Mouse (Mus musculus) testis, adult 10 weeks (tissue): ENCODE data around the gene Heatr5a. TPM values are rescaled to one million over a fixed set of nuclear protein-coding genes. Genes with fewer than 3 reads are reported as not detected.

Source experiments
- polyA plus RNA-seq: library from polyadenylated mRNA; stranded (reverse); fragments of 350-450 nt; fragmentation: Illumina TruSeq; extraction: RNeasy Lipid Tissue Mini Kit (QIAGEN cat#74804); gene quantifications from one replicate; pipeline ENCODE4 v1.2.3, GENCODE M21; 2014; ENCODE audit warnings: low read depth, low replicate concordance

Heatr5a gene
- polyA plus RNA-seq, result 7.2 TPM

DNA sequence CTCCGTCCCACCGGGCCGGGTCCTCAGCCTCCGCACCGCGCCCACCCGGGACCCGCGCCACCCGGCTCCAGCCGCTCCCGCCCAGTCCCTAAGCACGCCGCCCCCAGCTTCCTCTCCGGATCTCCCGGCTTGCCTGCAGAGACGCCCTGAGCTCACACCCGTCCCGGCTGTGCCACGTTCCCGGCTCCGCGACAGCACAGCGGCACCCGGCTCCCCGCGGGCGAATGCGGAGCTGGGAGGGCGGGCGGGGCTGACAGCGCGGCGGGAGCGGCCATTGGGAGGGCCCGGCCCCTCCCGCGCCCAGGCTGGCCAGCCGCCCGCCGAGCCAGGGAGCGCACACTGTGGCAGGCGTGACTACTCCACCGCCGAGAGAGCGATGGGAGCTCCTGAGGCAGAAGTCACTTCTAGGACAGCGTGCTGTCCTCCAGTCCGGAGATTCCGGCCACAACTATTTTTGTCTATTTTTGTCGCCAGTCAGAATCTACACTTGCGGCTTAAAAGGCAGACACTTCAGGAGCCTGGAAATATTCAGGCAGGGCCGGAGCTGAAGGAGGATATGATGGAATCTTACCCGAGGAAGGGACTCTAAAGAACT lies at the start of gene Heatr5a:
Gene Heatr5a, minus strand, starts transcription at position 252 of the 595 bp plus-strand sequence.

DNA sequence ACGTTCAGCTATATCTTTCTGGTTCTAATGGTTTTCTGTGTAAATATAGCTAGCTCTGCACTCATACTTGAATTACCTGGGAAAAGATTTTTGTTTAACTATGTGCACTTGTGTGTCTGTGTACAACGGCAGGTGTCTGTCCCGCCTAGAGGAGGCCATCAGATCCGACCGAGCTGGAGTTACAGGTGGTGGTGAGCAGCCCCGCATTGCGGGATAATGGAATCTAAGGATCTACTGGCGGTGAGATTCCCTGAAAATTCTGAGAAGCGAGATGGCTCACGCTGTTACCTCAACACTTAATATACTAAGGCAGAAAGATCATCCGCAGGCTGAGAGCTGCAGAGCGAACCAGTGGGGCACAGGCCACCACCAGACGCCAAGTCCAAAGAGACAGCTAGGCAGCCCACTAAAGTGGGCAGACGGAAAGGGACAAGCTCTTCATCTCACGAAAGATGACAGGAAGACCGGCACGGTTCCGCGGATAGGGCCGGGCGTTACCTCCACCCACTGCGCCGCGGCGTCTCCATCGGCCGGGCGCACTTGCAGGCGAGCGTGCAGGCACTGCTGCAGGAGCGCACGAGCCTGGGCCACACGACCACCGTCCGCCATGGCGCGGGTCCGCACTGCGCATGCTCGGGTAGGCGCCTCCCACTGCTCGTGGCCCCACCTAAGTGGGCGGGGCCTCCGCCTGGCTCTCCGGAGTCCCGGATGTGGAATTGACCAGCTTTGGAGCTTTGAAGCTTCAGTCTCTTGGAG lies 34.9 kb upstream of the Heatr5a start, which contains the start of gene Dtd2:
Gene Dtd2, minus strand, starts transcription at position 625 of the 756 bp plus-strand sequence.

DNA sequence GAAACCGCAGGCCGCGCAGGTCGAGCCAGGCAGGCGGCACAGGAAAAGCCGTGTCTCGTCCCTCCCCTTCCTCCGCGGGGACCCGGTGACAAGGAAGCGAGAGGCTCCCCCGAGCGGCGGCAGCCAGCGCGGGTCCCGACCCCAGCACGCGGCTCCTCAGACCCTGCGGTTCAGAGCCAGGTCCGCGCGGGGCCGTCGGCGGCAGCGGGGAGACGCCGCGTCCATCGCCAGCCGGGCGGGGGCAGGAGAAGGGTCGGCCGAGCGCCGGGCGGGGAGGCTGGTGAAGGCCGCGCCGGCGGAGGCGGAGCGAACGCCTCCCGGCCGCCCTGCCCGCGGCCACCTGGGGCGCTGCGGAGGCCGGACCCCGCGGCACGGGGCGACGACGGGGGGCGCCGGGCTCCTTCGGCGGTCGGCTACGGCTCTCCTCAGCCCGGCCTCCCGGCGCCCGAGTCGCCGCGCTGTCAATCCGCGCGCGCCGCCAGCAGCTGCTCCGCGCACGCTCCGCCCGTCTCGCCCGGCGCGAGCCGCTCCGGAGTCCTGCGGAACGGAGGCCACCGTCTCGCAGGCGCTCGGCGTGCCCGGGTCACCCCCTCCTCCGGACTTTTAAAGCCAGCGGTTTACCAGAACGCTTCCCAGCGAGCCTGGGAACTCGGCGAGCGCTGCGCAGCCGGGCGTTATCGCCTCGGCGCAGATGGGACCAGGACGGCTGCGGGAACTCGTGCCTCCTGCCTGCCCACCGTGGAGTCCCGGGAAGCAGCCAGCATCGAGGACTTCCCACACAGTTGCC lies 141.6 kb downstream of the Heatr5a start, which contains the start of gene Hectd1:
Gene Hectd1, minus strand, starts transcription at position 247 of the 787 bp plus-strand sequence.

Other genes starting within 250 kb of the Heatr5a start
- gene Hectd1, start 141.8 kb downstream of the Heatr5a start, polyA plus RNA-seq, result 41.6 TPM
- gene Dtd2, start 35.2 kb upstream of the Heatr5a start, polyA plus RNA-seq, result 8.8 TPM
- not detected for gene Gpr33, start 56.7 kb upstream of the Heatr5a start, polyA plus RNA-seq
- gene Nubpl, start 126.4 kb upstream of the Heatr5a start, polyA plus RNA-seq, result 18.9 TPM